Mouse (Mus musculus) adrenal gland, adult 2 months (tissue): ENCODE results near the gene Eif3l. TPM values are rescaled to one million over a fixed set of nuclear protein-coding genes. Genes with fewer than 3 reads are reported as not detected.
"Not testable (repeated sequence)": the region's sequence is repeated elsewhere in the genome, so short reads cannot be mapped to it uniquely, and the experiment has no call there.

Source experiments
- DNase-seq: peaks from one replicate; pipeline ENCODE4 v3.0.0; 2021
- long read RNA-seq: library from polyadenylated mRNA; stranded (forward); transcript quantifications from one replicate; pipeline ENCODE4 v2.0.0, GENCODE M21; 2021
- polyA plus RNA-seq: library from polyadenylated mRNA; depleted of rRNA; stranded (reverse); fragments of >200 nt; gene quantifications from 2 replicates; pipeline ENCODE4 v1.2.3, GENCODE M21; 2012; rRNA removed
- total RNA-seq, 2 experiments: library from RNA; stranded (reverse); gene quantifications; 2 replicates each; pipeline ENCODE4 v1.2.3; 2021

The Eif3l gene
- total RNA-seq (100 to 1,000 TPM; 136 to 160 TPM), polyA plus RNA-seq (94.1 and 119 TPM in 2 replicates)
- long read RNA-seq, transcript Eif3l-201 (13 exons, 1,942 nt): major isoform, 155 of 167 reads
- long read RNA-seq, partial matches to known transcripts: 7 of 167 reads
- long read RNA-seq, other reads (novel, unspliced or antisense): 5 of 167 reads

DNA sequence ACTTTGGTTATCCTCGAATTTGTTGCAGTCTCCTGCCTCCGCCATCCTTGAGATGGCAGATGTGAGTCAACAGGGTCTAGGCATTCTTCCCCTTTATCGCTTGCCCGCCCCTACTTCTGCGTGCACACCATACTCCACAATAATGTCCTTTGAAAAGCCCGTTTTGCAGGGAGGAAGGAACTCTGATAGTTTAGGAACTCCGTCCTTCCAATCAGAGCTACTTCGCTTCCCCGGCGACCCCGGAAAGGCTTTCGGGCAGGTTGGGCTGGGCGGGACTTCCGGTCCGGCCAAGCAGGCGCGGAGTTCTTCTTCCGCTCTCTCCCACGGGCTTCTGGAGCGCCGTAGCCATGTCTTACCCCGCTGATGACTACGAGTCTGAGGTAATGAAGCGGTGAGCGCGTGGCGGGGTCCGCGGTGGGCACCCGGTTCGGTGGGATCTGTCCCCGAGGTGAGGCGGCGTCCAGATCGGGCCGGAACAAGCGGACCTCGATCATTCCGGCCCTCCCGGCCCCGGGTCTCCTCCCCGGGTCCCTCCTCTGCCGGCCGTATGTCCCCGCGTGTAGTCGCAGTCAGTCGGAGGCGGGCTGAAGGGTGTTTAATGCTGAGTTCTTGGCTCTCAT, at the start of gene Eif3l:
Eif3l (plus strand) TSS at position 267 of the 620 bp plus-strand sequence.
- peak; percentile 93 for DNase-seq

DNA sequence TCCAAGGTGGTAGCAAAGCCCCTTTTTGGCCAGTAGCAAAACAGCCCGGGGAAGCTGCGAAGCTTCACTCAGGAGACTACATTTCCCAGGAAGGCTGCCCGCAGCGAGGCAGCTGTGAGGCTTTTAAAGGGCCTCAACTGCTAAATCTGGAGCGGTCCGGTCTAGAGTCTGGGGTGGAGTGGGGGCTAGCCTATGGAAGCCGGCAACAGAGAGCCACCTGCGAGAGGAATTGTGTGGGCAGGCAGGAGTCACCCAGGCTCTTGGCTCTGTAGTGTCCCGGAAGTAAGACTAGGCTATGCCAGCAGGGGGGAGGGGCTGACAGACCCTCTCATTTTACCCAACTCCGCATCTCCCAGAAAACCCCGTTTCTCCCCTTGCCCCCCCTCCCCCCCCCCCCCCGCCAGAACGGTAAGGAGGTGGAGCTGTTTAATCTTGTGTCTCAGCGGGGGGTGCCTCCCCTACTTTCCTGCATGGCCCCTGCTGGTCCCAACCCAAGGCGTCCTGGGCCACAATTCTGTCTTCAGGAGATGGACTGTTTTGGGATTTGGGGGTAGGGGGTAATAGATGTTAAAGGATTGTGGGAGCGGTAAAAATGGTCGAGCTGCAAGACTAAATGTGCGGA, 49.2 kb upstream of the Eif3l start:
- no peak for DNase-seq

DNA sequence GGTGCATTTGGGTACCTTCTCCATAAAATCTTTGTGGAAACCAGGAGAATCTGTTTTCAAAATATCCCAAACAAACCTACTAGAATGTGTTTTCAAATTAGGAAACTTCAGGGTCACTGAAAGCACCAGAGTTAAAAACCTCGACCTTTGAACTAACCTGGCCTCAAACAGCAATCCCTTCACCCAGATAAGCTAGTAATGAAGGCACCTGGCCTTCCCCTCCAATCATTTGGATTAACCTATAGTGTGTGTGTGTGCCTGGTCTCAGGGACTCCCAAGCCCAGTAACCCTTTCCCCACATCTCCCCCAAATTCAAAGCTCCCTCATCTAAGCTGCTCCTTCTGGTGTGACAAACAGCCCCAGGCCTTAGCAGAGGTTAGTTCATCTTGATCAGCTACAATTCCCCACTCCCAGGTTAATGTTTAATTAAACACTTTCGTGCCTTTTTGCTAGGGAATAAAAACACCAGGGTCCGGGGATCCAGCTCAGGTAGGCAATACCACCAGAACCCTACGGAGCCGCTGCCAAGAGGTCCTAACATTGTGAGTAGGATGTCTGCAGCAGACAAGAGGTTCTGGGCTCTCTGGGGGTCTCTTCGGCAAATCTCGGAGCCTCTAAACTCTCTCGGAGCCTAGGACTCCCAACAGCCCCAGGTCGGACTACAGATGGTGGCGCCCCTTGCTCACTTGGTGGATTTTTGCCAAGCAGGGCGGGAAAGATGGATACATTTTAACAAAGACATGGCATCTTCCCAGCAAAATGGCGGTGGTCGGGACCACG, 48.3 kb upstream of the Eif3l start:
- no peak for DNase-seq

DNA sequence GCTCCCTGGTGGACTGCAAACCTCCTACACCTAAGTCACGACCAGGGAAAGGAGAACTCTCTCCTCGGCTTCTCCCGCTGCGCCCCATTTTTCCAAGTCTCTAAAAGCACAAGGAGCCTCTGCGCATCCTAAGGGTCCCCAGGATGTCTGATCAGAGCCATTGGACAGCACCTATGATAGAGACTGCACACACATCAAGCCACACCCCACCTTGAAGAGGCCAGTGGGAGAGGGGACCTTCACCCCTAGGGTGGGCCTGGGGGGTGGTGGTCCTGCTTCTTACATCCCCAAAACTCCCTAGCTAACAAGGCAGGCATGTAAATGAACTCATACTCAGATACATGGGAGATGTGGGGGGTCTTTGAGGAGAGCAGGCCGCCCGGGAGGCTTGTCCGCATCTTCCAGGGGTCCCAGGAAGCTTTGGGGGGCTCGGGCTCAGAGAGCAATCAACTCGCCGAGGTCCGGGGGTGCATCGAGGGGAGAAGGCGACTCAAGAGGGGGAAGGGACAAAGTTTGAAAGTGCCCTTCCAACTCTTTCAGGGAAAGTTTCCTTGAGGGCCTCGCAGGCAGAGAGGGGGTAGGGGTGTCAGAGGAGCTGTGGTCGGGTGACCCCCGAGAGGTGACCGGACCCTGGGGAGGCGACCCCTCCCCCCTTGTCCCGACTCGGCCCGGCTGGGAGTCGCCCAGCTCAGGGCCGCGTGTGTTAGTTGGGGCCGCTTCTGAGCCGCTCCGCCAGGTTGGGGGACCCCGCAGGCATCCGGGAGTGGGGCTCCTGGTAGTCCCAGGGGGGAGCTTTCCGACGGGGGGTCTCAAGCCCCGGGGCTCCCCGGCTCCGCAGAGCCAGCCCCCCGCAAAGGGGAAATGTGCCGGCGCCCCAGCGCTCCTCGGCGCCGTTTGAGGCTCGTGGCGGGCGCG, 47.4 kb upstream of the Eif3l start:
- DNase-seq: peak; percentile 64

DNA sequence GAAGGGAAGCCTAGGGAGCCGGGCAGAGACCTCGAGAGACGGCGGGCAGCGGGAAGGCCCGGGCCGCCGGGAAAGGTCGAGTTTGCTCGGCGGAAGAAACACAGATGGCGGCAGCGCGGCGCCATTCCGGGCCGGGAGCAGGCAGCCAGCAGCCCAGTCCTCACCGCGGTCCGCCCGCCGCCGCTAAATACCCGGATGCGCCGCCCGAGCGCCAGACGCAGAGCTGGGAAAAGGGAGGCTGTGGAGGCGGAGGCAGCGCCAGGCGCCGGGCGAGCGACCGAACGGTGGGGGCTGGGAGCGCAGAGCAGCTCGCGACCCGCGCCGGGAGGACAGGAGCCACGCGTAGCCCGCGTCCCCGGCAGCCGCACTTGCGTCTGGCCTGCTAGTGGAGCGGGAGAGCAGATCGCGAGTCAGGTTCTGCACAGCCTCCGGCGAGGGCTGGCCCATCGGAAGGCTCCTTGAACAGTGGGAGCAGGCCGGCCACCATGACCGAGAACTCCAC, 46.7 kb upstream of the Eif3l start, which contains the start of gene H1f0:
H1f0 (plus strand) TSS at position 214 of the 502 bp plus-strand sequence.
- peak; percentile 97 for DNase-seq

DNA sequence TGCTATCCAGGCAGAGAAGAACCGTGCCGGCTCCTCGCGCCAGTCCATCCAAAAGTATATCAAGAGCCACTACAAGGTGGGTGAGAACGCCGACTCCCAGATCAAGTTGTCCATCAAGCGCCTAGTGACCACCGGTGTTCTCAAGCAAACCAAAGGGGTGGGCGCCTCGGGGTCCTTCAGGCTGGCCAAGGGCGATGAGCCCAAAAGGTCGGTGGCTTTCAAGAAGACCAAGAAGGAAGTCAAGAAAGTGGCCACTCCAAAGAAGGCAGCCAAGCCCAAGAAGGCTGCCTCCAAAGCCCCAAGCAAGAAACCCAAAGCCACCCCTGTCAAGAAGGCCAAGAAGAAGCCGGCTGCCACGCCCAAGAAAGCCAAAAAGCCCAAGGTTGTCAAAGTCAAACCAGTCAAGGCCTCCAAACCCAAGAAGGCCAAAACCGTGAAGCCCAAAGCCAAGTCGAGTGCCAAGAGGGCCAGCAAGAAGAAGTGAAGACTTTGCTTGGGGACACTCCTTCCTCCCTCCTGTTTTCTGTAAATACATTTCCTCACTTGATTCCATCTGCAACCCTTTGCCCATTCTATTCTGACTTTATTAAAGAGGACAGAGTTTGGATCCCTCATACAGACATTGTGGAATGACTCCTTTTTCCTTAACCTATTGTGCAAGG, 46.0 kb upstream of the Eif3l start:
- peak; percentile 47 for DNase-seq

GRCm38 (mm10) chr15:79029519-79030241, 45.3 kb upstream of the Eif3l start:
- peak; percentile 44 for DNase-seq

GRCm38 (mm10) chr15:79030551-79031435, 44.2 kb upstream of the Eif3l start:
- DNase-seq: peak; percentile 96

GRCm38 (mm10) chr15:79031908-79032307, 43.1 kb upstream of the Eif3l start:
- not testable (repeated sequence) for DNase-seq

DNA sequence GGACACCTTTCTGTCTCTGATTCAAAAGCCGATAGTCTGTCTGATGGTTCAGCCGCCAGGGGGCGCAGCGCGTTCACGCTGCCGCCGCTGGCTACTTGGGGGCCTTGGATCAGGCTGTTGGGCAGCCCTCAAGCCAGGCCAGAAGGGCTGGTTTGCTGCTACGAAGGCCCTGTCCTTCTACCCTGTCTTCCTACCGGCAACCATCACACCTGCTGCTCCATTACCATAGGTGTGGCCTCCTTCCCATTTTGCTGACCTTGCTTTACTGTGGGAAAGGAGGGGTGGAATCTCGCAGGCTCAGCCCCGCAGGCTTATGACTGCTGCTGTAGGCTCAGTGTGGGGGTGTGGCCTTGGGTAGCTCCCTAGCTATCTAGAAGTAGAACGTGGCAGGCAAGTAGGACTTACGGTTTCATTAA, 37.1 kb upstream of the Eif3l start:
- DNase-seq: peak; percentile 78

- DNase-seq: no peak
Measured at GRCm38 (mm10) chr15:79038331-79038730, 36.6 kb upstream of the Eif3l start.

- peak; percentile 91 for DNase-seq
Measured at GRCm38 (mm10) chr15:79038853-79039252, 36.1 kb upstream of the Eif3l start.

GRCm38 (mm10) chr15:79040501-79041416, 34.2 kb upstream of the Eif3l start:
- no peak for DNase-seq

DNA sequence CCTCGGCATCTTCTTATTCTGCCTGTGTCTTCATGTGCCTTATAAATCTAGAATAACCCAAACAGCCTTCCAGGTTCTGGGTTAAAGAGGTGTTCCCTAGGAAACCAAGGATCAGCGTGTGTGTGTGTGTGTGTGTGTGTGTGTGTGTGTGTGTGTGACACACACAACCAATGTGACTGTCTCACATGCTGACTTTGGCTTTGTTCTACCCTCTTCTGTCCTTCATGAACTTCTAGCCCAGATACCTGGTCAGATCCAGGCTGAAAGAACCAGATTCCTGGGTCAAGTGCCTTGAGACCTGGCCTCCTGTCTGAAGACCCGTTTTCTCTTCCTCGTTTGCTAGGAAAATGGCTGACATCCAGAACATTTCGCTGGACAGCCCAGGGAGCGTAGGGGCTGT, 33.4 kb upstream of the Eif3l start, which contains the start of gene Galr3:
Galr3 (plus strand) TSS at position 301 of the 400 bp plus-strand sequence.
- DNase-seq: no peak

- peak; percentile 31 for DNase-seq
Measured at GRCm38 (mm10) chr15:79042721-79043491, 32.1 kb upstream of the Eif3l start.

GRCm38 (mm10) chr15:79044837-79045236, 30.1 kb upstream of the Eif3l start:
- DNase-seq: no peak

GRCm38 (mm10) chr15:79048186-79048585, 26.8 kb upstream of the Eif3l start:
- DNase-seq: no peak
